Mouse (Mus musculus) limb, embryonic 10.5 days (tissue): ENCODE data around the gene Spns1. TPM values are rescaled to one million over a fixed set of nuclear protein-coding genes. Genes with fewer than 3 reads are reported as not detected.

Experiments used
- DNase-seq: peaks from one replicate; pipeline ENCODE4 v3.0.0-alpha.2; 2017; ENCODE audit warnings: low spot score
- H3K27ac ChIP-seq: fragments of 300-500 bp; sonication (generic); 2 replicates; pipeline ENCODE4 v1.5.1; 2016; ENCODE audit warnings: mild to moderate bottlenecking
- H3K27me3 ChIP-seq: fragments of 300-500 bp; sonication (generic); 2 replicates; pipeline ENCODE4 v1.6.1; 2016; ENCODE audit warnings: low read depth, mild to moderate bottlenecking; ENCODE audit not compliant: poor library complexity, severe bottlenecking
- H3K36me3 ChIP-seq: fragments of 300-500 bp; sonication (generic); 2 replicates; pipeline ENCODE4 v1.6.1; 2016; ENCODE audit warnings: mild to moderate bottlenecking, moderate library complexity
- H3K4me1 ChIP-seq: fragments of 300-500 bp; sonication (generic); 2 replicates; pipeline ENCODE4 v1.6.1; 2016
- H3K4me3 ChIP-seq: fragments of 300-500 bp; sonication (generic); 2 replicates; pipeline ENCODE4 v1.5.1; 2016; ENCODE audit warnings: mild to moderate bottlenecking, moderate library complexity
- H3K9me3 ChIP-seq: fragments of 300-500 bp; sonication (generic); replicated peaks from 2 replicates; pipeline ENCODE4 v1.6.1; 2016; ENCODE audit warnings: mild to moderate bottlenecking
- WGBS: fragments of 180-500 bp; shearing (Covaris S2); methylation state at CpG from one replicate; pipeline ENCODE4 v1.1.7; 2016; 5-methylcytosine and 5-hydroxymethylcytosine counted together
- polyA plus RNA-seq: library from polyadenylated mRNA; unstranded; fragments of >200 nt; fragmentation: Nextera tagmentation; extraction: Ambion mirVana; gene quantifications from 2 replicates; pipeline ENCODE4 v1.2.1, GENCODE M21; 2016

Gene Spns1
- polyA plus RNA-seq, 1 experiment from 2014 or later, result 68.4 TPM

- no peak for DNase-seq
- no peaks in the 10 kb centered on the region for H3K27me3 ChIP-seq
- no peaks in the 10 kb centered on the region for H3K9me3 ChIP-seq
- H3K36me3 ChIP-seq, result peaks cover 4% of the 10 kb centered on the region; the same call in 1 of the 2 replicates
- WGBS, result 74% methylated on average over 13 of the region's 13 CpGs
- H3K27ac ChIP-seq, result no peak overlapping the region
- H3K4me3 ChIP-seq, result 0 out of 2 replicates have a peak overlapping the region, but pooled peaks have one; percentile 16
- peaks cover 4% of the 10 kb centered on the region for H3K4me1 ChIP-seq
Observed at GRCm38 (mm10) chr7:126359049-126359448, 18.2 kb downstream of the Spns1 start.

GRCm38 (mm10) chr7:126358413-126358812, 18.8 kb downstream of the Spns1 start:
- no peak for DNase-seq
- no peaks in the 10 kb centered on the region for H3K36me3 ChIP-seq
- no peaks in the 10 kb centered on the region for H3K27me3 ChIP-seq
- no peaks in the 10 kb centered on the region for H3K9me3 ChIP-seq
- no peak overlapping the region for H3K27ac ChIP-seq
- peaks cover 4% of the 10 kb centered on the region for H3K4me1 ChIP-seq
- WGBS, result 96% methylated on average over 9 of the region's 9 CpGs
- H3K4me3 ChIP-seq, result no peak overlapping the region

GRCm38 (mm10) chr7:126357838-126358237, 19.4 kb downstream of the Spns1 start:
- 85% methylated on average over 6 of the region's 6 CpGs for WGBS

GRCm38 (mm10) chr7:126356793-126357591, 20.3 kb downstream of the Spns1 start:
- Histone ChIP-seq H3K9me3 (no peaks in the 10 kb centered on the region), H3K27me3 (no peaks in the 10 kb centered on the region), H3K4me3 (no peak overlapping the region), H3K36me3 (no peaks in the 10 kb centered on the region), H3K27ac (no peak overlapping the region), H3K4me1 (peaks cover 4% of the 10 kb centered on the region)
- DNase-seq, result no peak
- WGBS, result 59% methylated on average over 7 of the region's 7 CpGs

More at GRCm38 (mm10) chr7:126357838-126358237, 19.4 kb downstream of the Spns1 start:
- Histone ChIP-seq H3K27ac (no peak overlapping the region), H3K27me3 (no peaks in the 10 kb centered on the region), H3K36me3 (no peaks in the 10 kb centered on the region), H3K4me1 (peaks cover 4% of the 10 kb centered on the region), H3K9me3 (no peaks in the 10 kb centered on the region), H3K4me3 (no peak overlapping the region)
- no peak for DNase-seq

- H3K27me3 ChIP-seq, result no peaks in the 10 kb centered on the region
- WGBS, result 64% methylated on average over 5 of the region's 5 CpGs
- no peak overlapping the region for H3K4me3 ChIP-seq
- peaks cover 4% of the 10 kb centered on the region for H3K4me1 ChIP-seq
- no peaks in the 10 kb centered on the region for H3K9me3 ChIP-seq
- H3K36me3 ChIP-seq, result no peaks in the 10 kb centered on the region
- H3K27ac ChIP-seq, result no peak overlapping the region
- DNase-seq, result no peak
Observed at GRCm38 (mm10) chr7:126355847-126356597, 21.2 kb downstream of the Spns1 start.

GRCm38 (mm10) chr7:126354738-126355614, 22.3 kb downstream of the Spns1 start:
- 67% methylated on average over 14 of the region's 14 CpGs for WGBS
- no peak overlapping the region for H3K27ac ChIP-seq
- no peak for DNase-seq
- H3K4me3 ChIP-seq, result no peak overlapping the region
- H3K9me3 ChIP-seq, result no peaks in the 10 kb centered on the region
- no peaks in the 10 kb centered on the region for H3K27me3 ChIP-seq
- H3K4me1 ChIP-seq, result peaks cover 4% of the 10 kb centered on the region
- H3K36me3 ChIP-seq, result no peaks in the 10 kb centered on the region

- H3K4me3 ChIP-seq, result no peak overlapping the region
- H3K27me3 ChIP-seq, result no peaks in the 10 kb centered on the region
- no peaks in the 10 kb centered on the region for H3K9me3 ChIP-seq
- H3K27ac ChIP-seq, result no peak overlapping the region
- peaks cover 4% of the 10 kb centered on the region for H3K4me1 ChIP-seq
- no peak for DNase-seq
- no peaks in the 10 kb centered on the region for H3K36me3 ChIP-seq
- 93% methylated on average over 3 of the region's 3 CpGs for WGBS
Observed at GRCm38 (mm10) chr7:126353994-126354365, 23.3 kb downstream of the Spns1 start.

- WGBS, result 67% methylated on average over 11 of the region's 11 CpGs
- Histone ChIP-seq H3K36me3 (no peaks in the 10 kb centered on the region), H3K27me3 (no peaks in the 10 kb centered on the region), H3K4me1 (peaks cover 4% of the 10 kb centered on the region), H3K9me3 (no peaks in the 10 kb centered on the region), H3K27ac (no peak overlapping the region), H3K4me3 (no peak overlapping the region)
- no peak for DNase-seq
Observed at GRCm38 (mm10) chr7:126353251-126353993, 23.8 kb downstream of the Spns1 start.

GRCm38 (mm10) chr7:126351419-126351951, 25.8 kb downstream of the Spns1 start:
- Histone ChIP-seq H3K4me1 (no peaks in the 10 kb centered on the region), H3K36me3 (no peaks in the 10 kb centered on the region), H3K9me3 (no peaks in the 10 kb centered on the region), H3K27me3 (no peaks in the 10 kb centered on the region), H3K4me3 (no peak overlapping the region), H3K27ac (no peak overlapping the region)
- 67% methylated on average over 10 of the region's 10 CpGs for WGBS
- no peak for DNase-seq

GRCm38 (mm10) chr7:126350748-126351418, 26.4 kb downstream of the Spns1 start:
- Histone ChIP-seq H3K4me1 (no peaks in the 10 kb centered on the region), H3K9me3 (no peaks in the 10 kb centered on the region), H3K36me3 (no peaks in the 10 kb centered on the region), H3K4me3 (no peak overlapping the region), H3K27me3 (no peaks in the 10 kb centered on the region), H3K27ac (no peak overlapping the region)
- WGBS, result 68% methylated on average over 20 of the region's 20 CpGs
- no peak for DNase-seq

GRCm38 (mm10) chr7:126348293-126348692, 29.0 kb downstream of the Spns1 start:
- Histone ChIP-seq H3K9me3 (no peaks in the 10 kb centered on the region), H3K27me3 (no peaks in the 10 kb centered on the region), H3K4me3 (no peak overlapping the region), H3K36me3 (no peaks in the 10 kb centered on the region), H3K4me1 (no peaks in the 10 kb centered on the region; the same call in 1 of the 2 replicates), H3K27ac (no peak overlapping the region)
- 77% methylated on average over 8 of the region's 8 CpGs for WGBS
- no peak for DNase-seq
